Mouse (Mus musculus) CD8-positive naive resting alpha-beta T cell, adult 2 months (primary cell): ENCODE data around the gene Tbc1d22b.
"Not testable (repeated sequence)": the region's sequence is repeated elsewhere in the genome, so short reads cannot be mapped to it uniquely, and the experiment has no call there.

ENCODE experiments used
- DNase-seq, 2 experiments: peaks; one replicate each; pipeline ENCODE4 v3.0.0; 2022; ENCODE audit warnings: low read depth in 2 of 2, low spot score in 2 of 2

The Tbc1d22b gene

DNA sequence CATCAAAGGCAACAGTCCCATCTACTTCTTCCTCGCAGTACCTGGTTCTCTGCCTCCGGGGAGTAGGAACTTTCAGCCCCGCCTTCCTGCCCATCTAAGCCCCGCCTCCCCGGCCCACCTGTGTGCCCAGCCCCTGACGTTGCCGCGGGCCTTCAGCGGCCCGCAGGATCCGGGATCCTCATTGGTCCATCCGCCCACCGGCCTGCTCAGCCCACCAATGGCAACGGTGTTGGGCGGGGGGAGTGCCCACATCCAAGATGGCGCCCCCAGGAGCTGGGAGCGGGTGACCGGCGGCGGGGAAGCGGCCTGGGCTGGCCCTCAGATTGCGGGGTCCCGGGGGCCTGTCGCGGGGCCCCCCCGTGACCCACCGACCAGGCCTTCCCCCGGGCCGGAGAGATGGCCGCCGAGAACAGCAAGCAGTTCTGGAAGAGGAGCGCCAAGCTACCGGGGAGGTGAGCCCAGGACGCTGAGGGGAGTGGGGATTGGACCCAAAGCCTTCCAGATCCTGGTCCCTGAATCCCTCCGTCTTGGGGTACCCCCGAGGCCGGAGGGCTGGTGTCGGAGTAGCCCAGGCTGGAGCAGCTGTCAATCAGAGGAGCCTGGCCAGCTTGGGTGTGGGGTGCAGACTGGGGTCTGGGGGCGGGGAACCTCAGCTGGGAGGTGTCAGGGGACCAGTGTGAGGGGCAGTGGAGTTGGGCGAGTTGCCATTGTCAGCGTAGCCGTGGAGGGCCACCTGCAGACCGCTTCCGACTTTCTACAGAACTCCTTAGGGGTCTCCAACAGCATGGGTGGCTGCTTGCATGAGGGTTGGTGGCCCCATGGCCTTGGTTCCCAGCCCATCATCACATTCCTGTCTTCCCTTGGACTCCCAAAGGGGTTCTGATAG is at the start of gene Tbc1d22b, which contains the start of gene Gm17657:
Gene Tbc1d22b, plus strand, starts transcription at position 243 of the 886 bp plus-strand sequence.
Gene Gm17657, minus strand, starts transcription at position 96 of the 886 bp plus-strand sequence.
- peak; percentile 92 to 94 for DNase-seq

DNA sequence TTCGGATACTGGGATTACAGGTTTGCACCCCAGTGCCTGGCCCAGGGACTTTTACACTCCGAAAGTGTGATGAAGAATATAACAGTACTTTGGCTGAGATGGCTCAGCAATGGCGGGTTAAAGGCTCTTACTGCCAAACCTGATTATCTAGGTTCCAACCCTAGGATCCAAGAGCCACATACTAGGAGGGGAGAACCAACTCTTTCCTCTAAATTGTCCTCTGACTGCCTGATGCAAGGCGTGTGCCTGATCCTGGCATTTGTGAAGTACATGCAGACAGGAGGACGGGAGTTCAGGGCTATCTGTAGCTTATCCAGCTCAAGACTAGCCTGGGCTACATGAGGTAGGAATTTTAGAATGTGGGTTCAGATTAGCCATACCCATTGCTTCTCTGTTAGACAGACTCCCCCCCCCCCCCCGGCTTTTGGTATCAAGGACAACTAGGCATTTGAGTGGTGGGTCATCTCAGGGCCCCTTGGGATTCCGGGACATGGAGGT is 49.3 kb upstream of the Tbc1d22b start:
- no peak for DNase-seq

DNA sequence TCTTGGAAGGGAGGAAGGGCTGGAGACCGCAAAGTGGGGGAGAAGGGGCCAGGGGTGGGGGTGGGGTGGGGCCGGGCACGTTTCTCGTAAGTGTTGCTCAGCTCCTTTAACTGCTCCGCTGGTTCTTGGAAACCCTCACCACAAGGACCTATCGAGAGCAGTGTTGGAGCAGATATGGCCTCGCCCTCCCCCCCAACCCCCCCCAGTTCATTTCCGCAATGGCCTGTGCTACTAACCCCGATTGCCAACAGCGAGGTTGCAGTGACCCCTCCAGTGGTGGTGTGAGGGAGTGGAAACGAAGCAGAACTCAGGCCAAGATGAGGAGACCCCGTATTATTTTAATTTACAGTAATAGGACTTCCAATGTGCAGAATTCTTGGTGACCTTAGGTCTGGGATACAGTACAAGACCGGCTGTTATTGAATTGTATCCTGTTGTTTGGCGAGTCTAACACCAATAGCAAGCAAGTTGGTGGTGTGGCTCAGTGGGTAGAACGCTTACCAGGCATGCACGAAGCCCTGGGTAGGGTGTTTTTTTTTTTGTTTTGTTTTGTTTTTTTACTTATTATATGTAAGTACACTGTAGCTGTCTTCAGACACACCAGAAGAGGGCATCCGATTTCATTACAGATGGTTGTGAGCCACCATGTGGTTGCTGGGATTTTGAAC is 48.6 kb upstream of the Tbc1d22b start:
- no peak for DNase-seq

DNA sequence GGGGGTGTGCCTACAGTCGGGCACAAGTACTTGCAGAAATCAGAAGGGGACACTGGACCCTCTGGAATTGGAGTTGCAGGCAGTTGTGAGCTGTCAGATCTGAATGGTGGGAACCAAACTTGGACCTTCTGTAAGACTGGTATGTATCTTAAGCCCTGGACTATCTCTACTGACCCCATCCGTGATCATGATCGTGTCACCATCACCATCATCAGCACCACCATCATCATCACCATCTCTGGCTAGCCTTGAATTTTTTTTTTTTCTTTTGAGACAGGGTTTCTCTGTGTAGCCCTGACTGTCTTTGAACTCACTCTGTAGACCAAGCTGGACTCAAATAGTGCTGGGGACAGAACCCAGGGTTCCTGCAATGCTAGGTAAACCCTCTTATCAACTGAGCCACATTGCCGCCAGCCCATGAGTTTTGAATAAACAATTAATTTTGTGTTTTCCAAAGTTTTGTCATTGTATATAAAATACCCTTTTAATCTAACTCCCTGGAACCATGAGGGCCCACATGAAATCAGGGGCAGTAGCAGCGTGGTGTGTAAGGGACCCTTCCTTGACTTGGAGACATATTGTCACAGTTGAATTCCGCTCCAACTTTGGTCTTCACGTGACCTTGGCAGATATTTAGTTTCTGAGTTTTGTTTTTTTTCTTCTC is 47.4 kb upstream of the Tbc1d22b start:
- no peak for DNase-seq

GRCm38 (mm10) chr17:29502669-29503665 is 46.6 kb upstream of the Tbc1d22b start:
- DNase-seq = no peak

DNA sequence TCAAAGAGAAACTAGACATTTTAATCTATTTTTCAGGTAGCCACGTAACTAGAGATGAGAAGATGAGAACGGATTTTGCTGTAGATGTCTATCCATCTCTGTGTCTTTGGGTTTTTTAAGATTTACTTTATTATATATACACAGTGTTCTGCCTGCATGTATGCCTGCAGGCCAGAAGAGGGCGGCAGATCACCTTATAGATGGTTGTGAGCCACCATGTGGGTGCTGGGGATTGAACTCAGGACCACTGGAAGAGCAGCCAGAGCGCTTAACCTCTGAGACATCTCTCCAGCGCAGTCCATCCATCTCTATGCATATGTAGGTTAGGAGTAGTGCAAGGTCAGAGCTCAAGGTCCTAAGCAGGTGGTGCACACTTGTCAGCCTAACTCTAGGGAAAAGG is 45.9 kb upstream of the Tbc1d22b start:
- DNase-seq = no peak

DNA sequence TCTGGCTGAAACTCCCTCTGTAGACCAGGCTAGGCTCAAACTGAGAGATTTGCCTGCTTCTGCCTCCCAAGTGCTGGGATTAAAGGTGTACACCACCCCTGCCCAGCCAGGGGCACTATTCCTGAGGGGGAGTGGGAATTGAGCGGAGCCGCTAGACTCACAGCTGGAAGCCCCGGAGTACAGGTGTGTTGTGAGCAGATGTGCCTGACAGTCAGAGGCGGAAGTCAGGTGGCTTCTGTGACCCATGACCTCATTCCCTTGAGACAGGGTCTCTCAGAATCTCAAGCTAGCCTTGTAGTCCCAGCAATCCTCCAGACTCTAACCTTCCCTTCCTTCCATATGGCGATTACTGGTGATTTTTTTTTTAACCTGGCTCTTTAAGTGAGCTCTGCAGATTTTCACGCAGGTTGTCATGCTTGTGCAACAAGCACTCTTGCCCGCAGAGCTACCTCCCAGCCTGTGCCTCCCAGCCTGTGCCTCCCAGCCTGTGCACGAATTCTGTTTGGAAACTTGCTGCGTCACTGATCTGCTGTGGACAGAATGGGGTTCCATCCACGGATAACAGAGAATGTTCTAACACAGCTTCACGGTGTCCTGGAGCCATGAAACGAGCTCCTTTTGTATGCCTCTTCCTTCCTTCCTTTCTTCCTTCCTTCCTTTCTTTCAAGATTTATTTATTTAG is 40.5 kb upstream of the Tbc1d22b start:
- DNase-seq = no peak

DNA sequence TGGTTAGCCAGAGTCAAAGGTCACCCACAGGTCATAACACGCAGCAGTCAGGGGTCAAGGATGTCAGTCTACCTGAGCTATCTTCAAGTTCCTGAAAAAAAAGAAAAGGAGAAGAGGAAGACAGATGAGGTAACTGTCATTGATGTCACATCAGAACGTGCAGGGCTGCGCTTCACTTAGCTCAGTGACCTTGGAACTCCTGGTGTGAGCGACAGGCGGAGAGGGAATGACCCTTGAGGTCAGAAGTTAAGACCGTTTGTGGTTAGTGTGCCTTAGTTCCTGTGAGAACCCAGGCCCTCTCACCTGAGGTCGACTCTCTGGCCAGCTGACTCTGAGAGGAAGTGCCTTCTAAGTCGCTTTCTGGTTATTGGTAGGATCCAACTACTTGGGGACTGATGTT is 38.9 kb upstream of the Tbc1d22b start:
- DNase-seq = no peak

- DNase-seq = peak; percentile 49
These were observed 36.4 kb upstream of the Tbc1d22b start for GRCm38 (mm10) chr17:29513044-29513730.

- DNase-seq = peak; percentile 75 to 82
These were observed 35.1 kb upstream of the Tbc1d22b start for GRCm38 (mm10) chr17:29514435-29514834.

DNA sequence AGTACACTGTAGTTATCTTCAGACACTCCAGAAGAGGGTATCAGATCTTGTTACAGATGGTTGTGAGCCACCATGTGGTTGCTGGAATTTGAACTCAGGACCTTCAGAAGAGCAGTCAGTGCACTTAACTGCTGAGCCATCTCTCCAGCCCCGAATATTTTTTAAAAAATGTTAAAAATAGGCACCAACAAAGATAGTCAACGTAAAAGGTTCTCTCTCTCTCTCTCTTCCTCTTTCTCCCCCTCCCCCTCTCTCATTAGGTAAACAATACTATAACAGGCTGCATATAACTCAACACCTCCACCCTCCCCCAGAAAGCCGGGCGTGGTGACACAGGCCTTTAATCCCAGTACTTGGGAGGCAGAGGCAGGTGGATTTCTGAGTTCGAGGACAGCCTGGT is 30.9 kb upstream of the Tbc1d22b start:
- DNase-seq = not testable (repeated sequence)

DNA sequence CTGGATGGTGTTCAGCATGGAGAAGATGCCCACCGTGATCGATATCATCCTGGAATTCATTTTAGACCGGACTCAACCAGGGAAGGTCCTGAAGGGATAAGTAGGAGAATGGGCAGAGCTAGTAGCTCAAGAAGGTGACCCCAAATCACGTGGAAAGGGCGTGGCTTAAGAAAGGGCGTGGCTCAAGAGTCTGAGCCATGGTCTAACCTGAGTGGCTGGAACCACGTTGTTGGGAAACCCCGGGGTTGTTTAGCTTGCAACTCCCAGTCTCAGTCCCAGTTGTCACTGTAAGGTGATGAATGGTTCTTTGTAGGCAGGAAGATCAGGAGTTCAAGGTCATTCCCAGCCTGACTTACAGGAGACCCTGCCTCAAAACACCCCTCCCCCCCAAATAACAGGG is 29.9 kb upstream of the Tbc1d22b start:
- DNase-seq = no peak

DNA sequence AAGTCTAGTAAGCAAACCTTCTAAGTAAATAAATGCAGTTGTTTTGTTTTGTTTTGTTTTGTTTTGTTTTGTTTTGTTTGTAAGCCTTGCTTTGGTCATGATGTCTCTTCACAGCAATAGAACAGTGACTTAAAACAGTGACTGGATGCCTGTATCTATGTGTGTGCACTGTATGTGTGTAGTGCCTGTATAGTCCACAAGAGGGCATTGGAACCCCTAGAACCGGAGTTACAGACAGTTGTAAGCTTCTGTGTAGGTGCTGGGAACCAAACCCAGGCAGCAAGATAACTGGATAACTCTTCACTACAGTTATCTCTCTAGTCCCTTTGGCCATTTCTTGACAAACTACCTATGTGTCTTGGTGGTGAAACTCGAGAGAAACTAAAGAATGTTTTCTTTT is 24.0 kb upstream of the Tbc1d22b start:
- DNase-seq = no peak

- DNase-seq = no peak
These were observed 20.9 kb upstream of the Tbc1d22b start for GRCm38 (mm10) chr17:29528568-29529187.

DNA sequence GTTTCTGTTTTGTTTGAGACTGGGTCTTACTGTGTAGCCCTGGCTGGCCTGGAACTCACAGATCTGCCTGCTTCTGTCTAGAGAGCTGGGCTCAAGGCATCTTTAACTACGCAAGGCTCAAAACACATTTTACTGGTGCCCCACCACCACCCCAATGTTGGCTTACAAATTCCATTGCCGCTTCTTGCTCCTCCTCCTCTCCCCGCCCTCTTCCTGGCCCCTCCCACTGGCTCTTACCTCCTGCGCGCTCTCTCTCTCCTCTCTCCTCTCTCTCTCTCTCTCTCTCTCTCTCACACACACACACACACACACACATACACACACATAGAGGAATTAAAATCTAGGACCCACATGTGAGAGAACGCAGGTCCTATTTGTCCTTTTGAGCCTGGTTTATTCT is 19.1 kb upstream of the Tbc1d22b start:
- DNase-seq = no peak

DNA sequence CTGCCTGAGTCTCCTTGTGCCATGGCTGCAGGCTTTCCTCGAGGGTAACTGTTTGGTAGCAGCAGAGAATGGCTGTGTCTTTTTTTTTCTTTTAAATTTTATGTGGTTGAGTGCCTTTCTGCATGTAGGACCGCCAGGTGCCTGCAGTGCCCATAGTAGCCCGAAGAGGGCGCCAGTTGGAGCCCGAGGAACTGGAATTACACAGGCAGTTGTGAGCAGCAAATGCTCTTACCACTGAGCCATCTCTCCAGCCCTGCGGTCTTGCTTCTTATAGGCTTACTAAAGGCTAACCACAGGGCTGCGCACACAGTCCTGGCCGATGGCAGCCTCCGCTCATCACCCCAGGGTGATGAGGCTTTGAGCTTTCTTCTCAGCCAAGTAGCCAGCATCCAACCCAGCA is 18.3 kb upstream of the Tbc1d22b start:
- DNase-seq = peak; percentile 42 to 49

DNA sequence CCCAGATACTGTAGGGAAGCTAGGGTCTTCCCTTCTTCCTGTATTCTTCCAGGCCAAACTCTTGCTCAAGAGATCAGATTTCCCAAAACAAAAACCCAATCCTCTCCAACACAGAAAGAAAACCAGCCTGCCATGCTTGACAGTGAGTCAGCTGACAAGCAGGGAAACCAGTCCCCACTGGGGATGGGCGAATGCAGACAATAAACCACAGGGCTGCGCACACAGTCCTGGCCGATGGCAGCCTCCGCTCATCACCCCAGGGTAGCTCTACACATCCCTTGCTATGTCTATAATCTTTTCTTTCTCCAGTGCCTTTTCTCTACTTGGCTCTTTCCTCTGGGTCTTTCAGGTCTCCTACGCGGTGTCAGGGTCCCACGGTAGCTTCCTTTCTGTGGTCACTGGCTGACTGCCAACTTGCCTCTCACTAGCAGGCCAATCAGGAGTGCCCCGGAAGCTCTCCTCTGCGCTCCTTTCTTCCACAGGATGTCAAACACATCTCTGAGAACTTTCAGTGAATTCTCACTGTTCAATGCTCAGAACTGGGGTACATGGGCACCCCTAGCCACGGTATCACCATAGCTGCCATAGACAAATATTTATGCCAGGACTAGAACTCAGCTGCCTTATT is 17.7 kb upstream of the Tbc1d22b start:
- DNase-seq = peak; percentile 62 to 82

DNA sequence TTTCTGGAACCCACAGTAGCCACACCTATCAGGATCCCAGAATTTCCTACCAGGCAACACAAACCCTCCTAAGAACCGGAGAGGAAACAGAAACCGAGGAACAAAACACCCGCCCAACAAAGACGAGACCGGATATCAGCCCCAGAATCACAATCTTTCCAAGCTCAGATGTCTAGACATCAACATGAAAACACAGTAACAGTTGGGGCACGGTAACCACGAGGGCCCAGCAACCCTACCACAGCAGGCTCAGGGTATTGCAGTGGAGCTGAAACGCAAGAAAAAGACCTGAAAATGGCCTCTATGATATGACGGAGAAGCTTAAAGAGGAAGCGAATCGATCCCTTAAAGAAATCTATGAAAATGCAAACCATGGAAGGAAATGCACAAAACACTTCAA is 15.7 kb upstream of the Tbc1d22b start:
- peak; percentile 41 to 56 for DNase-seq
